Mouse (Mus musculus): Measurements from ENCODE around the gene Ralbp1.

The Ralbp1 gene

GRCm38 (mm10) chr17:65798446-65798845, 87.2 kb downstream of the Ralbp1 start:
- no peak for DNase-seq (ENCODE audit: low read depth)
